Mouse (Mus musculus) mouse embryonic stem cell (cell line): ENCODE data around the gene Rps17.

Source experiments
- in situ Hi-C, 2 experiments: fragments of 300-500 bp; cut with MboI; formaldehyde crosslinking; loops; 1 replicate in 1 of 2; 3 replicates in 1 of 2; pipeline ENCODE4 v1.14.3; 2019 to 2020; ENCODE audit warnings: low sequenced_read_pairs in 2 of 2, low pct_unique_long_range_greater_than_20kb in 1 of 2, mixed read lengths in 1 of 2; ENCODE audit not compliant: unreplicated experiment in 1 of 2

The Rps17 gene

DNA sequence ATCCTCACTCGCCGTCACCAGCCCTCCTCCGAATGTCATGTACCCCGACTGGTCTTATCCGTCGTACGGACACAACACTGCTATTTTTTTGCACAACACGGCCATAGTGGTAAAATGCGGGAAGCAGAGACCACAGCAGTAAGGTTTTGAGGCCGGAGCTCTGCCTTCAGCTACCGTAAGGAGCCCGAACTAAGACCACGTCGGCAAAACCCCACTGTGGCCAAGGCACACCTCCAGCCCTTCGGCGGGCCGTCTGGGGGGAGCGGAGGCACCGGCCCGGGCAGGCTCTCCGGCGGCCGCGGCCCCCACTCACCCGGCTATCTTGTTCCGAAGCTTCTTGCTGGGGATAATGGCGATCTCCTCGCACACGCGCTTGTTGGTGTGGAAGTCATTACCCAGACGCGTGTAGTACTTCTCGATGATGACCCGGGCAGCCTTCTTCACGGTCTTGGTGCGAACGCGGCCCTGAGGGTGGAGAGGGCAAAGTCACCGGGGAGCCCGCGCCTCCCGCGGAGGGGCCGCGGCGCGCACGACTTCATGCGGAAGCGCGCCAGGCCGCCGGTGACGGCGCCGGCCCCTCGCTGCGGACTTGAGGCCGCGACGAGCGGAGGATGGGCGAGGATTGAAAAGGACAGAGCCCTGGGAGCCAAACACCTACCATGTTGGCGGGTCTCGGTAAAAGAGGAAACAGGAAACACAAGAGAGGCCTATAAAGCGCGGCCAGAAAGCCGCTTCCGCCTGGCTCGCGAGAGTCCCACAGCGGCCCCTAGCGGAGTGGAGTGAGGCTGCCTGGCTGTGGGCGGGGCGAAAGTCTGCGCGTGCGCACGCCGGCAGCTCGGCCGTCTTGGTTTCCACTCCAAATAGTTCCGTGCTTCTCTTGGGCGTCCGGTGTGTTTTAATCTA, at the start of gene Rps17:
Rps17 (minus strand) TSS at position 711 of the 903 bp plus-strand sequence.
- in situ Hi-C loops: no loop called here

DNA sequence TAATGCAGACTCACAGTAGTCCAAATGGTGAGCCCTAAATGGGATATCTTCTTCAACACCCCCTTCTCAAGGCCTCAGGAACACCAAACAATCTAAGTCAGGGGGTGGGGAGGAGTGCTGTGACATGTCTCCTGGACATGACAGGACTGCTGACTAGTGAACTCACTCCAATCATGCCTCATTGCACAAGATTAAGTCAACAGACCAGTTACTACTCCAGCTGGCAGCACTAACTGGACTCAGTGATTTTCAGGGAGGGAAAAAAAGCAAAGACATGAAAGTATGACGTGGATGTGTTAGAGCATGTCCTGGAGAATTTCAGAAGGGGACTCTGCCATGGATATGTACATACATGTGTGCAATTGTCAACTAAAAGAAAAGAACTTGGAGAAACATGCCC, 34.3 kb upstream of the Rps17 start:
- in situ Hi-C loops: no loop called here

GRCm38 (mm10) chr7:81372337-81372920, 27.4 kb upstream of the Rps17 start:
- in situ Hi-C loops: no loop called here

- in situ Hi-C loops: no loop called here
Observed at GRCm38 (mm10) chr7:81371811-81372210, 26.8 kb upstream of the Rps17 start.

DNA sequence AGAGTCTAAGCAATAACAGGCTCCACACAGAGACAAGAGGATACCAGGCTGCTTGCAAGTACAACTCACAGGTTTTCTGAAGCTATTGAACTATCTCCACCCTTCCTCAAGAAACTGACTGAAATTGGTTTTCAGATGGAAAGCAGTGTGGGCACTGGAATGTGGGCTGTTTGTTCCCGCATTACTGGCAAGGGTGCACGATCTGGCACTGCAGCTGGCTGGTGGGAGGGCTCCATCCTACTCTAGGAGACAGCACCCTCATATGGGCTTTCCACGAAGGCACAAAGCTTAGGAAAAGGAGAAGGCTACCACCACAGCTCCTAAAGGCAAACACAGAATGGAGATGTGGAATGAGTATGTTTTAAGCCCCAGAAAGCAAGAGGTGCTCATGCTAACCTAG, 24.7 kb upstream of the Rps17 start:
- in situ Hi-C loops: no loop called here

GRCm38 (mm10) chr7:81367946-81368345, 22.9 kb upstream of the Rps17 start:
- in situ Hi-C loops: no loop called here

DNA sequence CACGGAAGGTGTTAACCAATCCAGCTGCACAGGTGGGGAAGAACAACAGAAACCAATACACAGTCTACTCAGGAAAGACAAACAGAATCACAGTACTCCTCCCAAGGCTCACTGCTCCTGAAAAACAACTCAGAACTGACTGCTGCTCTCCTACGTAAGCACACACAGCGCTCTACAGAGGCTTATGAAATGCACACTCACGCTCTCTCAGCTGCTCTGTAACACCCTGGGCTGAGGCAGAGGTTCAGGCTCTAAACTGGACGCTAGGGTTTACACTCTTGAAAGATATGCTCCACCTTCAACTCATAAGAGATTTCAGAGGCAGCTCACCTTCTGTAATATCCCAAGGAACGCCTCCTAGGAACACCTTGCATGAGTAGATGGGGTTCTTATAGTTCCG, 11.9 kb upstream of the Rps17 start:
- in situ Hi-C loops: no loop called here

DNA sequence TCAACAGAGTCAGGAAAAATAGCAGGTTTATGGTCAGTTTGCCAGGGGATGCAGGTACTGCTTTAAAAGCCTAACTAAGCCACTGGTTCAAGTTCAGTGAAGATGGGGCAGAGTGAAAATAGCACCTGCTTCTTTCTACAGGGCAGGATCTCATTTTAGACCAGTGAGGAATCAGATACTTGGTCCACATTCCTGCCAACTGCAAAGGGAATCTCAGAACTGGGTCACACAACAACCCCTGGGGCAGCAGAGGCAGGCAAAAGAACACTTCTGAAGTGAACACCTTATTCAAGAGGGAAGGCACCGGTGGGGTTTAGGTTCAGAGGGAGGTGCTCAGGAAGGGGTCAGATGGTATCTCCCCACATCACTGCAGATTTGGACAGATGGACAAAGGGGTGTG, 11.3 kb upstream of the Rps17 start:
- in situ Hi-C loops: no loop called here

DNA sequence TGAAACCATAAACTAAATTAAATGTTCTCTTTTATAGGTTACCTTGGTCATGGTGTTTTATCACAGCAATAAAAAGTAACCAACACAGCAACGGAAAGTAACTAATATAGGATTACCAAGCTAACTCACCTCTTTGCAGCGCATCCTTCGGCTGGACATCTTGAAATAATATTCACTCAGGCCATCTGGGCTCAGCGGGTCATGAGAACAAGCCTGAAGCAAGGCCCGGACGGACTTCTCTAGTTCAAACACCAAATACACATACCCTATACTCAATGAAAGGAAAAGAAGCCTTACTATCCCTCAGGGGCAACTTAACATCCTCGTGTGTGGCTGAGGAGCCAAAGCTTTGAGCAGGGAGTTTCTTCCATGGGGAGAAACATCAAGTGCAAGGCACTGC, 10.7 kb upstream of the Rps17 start:
- in situ Hi-C loops: no loop called here

GRCm38 (mm10) chr7:81351826-81352225, 6.8 kb upstream of the Rps17 start:
- in situ Hi-C loops: no loop called here

DNA sequence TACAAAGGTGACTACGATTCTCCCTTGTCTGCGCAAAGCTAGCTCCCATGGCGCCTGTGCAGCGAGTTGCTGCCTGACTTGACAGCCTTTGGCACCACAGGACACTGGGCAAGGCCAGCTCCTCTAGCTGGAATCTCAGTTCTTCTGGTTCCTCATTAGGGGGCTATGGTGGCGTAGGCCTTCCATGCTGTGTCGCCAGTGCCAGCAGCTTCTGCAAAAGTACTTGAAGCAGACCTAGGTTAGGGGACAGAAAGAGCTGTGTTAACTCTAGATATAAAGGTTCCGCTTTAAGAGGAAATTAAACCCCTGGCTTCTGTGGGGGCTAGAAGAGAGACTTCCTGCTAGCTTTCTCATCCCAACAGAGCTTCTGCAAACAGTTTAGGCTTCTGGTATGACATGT, 3.2 kb upstream of the Rps17 start:
- in situ Hi-C loops: no loop called here

DNA sequence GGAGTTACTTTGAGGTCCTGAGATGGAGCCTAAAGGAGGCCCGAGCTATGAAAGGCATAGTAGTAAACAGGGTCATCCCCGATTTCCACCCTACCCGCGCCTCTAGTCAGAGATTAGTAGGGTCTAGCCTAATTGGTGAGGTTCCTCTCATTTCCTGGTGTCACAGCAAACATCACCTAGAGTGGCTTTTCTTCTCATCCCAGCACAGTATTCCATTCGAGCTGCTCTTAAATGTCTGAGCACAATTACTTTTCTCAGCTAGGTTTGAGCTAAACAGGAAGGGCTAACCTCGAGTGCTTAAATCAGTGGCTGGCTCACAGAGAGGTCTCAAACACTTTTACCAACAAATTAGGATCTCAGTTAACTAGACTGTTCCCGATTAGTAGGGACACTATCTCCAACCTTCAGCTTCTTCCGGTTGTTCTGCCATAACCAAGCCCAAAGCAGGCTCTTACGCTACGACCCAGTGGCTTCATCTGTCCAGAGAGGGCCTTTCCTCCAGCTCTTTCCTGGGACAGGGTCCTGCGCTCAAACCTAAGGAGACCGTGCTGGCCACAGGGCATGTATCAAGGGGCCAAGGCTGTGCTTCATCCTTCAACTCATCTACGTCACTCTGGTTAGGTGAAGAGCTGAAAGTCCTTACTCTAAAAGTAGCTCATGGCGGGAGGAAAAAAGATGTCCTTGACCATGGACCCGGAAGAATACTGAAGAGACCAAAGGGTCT, 555 bp upstream of the Rps17 start:
- in situ Hi-C loops: no loop called here

DNA sequence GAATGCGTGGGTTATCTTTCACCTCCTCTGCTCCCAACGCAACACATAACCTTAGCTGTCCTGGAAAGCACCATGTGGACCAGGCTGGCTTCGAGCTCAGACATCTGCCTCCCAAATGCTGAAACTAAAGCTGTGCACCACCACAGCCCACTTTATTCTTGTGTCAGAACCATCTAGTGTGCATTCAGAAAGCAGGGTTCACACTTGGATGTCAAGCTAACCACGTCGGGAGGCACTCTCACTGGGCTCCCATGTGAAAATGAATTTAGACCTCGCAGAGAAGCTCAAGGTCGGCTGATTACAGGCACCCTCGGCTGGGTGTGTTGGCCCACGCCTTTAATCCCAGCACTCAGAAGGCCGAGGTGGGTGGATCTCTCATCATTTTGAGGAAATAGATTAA, 1.2 kb downstream of the Rps17 start:
- in situ Hi-C loops: no loop called here

- in situ Hi-C loops: no loop called here
Observed at GRCm38 (mm10) chr7:81343316-81343715, 1.7 kb downstream of the Rps17 start.

- in situ Hi-C loops: no loop called here
Observed at GRCm38 (mm10) chr7:81342356-81343094, 2.5 kb downstream of the Rps17 start.

DNA sequence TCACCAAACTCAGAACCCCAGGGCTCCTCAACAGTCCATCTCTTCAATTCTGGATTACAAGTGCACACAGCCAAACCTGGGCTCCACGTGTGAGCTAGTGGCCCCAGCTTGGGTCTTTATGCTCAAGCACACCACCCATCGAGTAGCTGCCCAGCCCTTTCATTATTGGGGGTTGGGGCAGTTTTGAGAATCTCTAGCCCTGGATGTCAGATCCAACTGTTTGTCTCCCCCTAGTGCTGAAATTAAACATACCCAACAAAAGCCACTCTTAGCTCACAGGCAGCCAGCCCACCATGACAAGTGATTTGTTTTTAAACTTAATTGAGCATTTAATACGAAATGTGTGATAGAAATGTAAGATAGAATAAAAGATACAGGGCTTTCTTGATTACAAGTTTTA, 3.5 kb downstream of the Rps17 start:
- in situ Hi-C loops: no loop called here

GRCm38 (mm10) chr7:81339783-81340182, 5.3 kb downstream of the Rps17 start:
- in situ Hi-C loops: no loop called here

DNA sequence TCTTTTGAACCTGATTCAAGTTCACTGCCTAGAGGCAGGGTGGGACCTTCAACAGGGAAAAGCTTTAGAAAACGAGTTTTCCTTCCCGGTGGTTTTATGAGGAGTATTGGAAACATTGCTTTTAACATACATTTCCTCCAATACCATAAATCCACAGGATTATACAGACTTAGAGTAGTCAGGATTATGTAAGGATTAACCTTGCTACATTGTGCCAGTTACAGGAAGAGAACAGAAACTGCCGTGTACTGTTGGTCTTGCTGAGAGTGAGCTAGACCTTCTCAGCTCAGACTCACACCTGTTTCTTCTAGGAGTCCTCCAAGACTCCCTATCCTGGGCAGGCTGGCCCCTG, 6.6 kb downstream of the Rps17 start:
- in situ Hi-C loops: no loop called here
